ENCODE assay signal across 10 mouse cellular contexts in the genomic region with DNA sequence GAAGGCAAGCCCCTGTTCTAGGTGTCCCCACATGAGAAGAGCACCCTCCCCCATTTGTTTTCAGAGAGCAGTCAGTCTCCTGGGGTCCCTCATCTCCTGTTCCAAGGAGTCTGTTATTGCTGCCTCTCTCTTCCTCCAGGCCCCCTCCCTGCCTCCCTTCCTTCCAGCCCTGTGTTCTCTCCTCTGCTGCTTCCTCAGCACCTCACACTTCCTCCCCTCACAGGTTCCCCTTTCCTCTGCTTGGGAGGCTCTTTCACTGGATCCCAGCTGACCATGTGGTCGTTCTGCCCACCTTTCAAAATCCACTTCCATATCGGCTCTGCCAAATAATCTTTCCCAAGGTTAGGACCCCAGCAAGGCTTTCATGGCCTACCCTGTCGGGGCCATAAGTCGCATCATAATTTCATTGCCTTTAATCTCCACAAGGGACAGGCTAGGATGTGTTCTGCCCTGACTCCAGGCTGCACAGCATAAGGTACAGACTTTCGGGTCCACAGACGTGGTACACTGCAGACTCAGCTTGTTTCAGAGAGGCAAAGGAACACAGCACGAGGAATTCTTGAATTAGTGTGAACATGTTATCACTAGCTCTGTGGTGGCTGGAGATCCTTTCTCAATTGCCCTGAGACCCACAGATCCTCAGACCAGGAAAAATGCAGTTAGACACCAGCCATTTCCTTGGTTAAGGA. TPM values are rescaled to one million over a fixed set of nuclear protein-coding genes. Genes with fewer than 3 reads are reported as not detected.
DNase-seq lines count a peak whose midpoint lies in the region; ATAC-seq and TF ChIP-seq lines count a peak whose summit lies in the region.
"Had no signal": no experiment of that assay in that cellular context is flagged by ENCODE, and none has a peak within 500 bp of the region (broad histone marks: within the 10 kb centered on the region; RNA-seq: fewer than 3 reads in every experiment).

No protein-coding gene starts in this region.

- no peak for DNase-seq in layer of hippocampus, adult 2 months (ENCODE audit: low spot score in 2 of 2)
- DNase-seq in layer of hippocampus, adult 9-10 months (ENCODE audit: low spot score): no peak
- DNase-seq in embryonic facial prominence, embryonic 11.5 days (ENCODE audit: low spot score): no peak
- DNase-seq in cerebellum, adult 9-10 months: no peak
- no peak for DNase-seq in left cerebral cortex, postnatal 36 days (ENCODE audit: low spot score in 2 of 2)
- DNase-seq: cerebellum, postnatal 14 days; left cerebral cortex, postnatal 4 days had no signal

- H3K27me3 ChIP-seq in embryonic facial prominence, embryonic 11.5 days (ENCODE audit: control insufficient read depth, insufficient read depth, low read length): no peaks in the 10 kb centered on the region
- no peaks in the 10 kb centered on the region for H3K27me3 ChIP-seq in heart, embryonic 16.5 days (ENCODE audit: control insufficient read depth, insufficient read depth, low read length)
- H3K27me3 ChIP-seq in megakaryocyte, embryonic 14.5 days (replicated peaks): no peaks in the 10 kb centered on the region
- H3K27me3 ChIP-seq: neural tube, embryonic 12.5 days had no signal

- H3K4me3 ChIP-seq in layer of hippocampus, adult 2 months: no peak overlapping the region
- H3K4me3 ChIP-seq in embryonic facial prominence, embryonic 11.5 days (ENCODE audit: low read depth, low read length): no peak overlapping the region
- no peak overlapping the region for H3K4me3 ChIP-seq in heart, embryonic 16.5 days (ENCODE audit: low read length)
- H3K4me3 ChIP-seq in megakaryocyte, embryonic 14.5 days (replicated peaks): peak overlapping the region; percentile 86
- H3K4me3 ChIP-seq: neural tube, embryonic 12.5 days had no signal

- ATAC-seq in embryonic facial prominence, embryonic 11.5 days (replicated peaks; ENCODE audit: insufficient number of reproducible peaks, low FRiP score, low TSS enrichment, low read depth): no peak; the same call in 1 of the 2 replicates
- no peak for ATAC-seq in heart, embryonic 16.5 days (replicated peaks; ENCODE audit: extremely low read depth, insufficient read depth, low FRiP score)

- H3K9me3 ChIP-seq in embryonic facial prominence, embryonic 11.5 days (replicated peaks; ENCODE audit: control insufficient read depth, low read length): no peaks in the 10 kb centered on the region
- H3K9me3 ChIP-seq in heart, embryonic 16.5 days (replicated peaks; ENCODE audit: control insufficient read depth, low read length): no peaks in the 10 kb centered on the region
- 0 out of 2 replicates have a peak, but pooled peaks cover 5% of the 10 kb centered on the region for H3K9me3 ChIP-seq in megakaryocyte, embryonic 14.5 days
- H3K9me3 ChIP-seq: neural tube, embryonic 12.5 days had no signal

- WGBS in embryonic facial prominence, embryonic 11.5 days: 62% methylated on average over 7 of the region's 7 CpGs
- 43% methylated on average over 7 of the region's 7 CpGs for WGBS in heart, embryonic 16.5 days

- H3K9ac ChIP-seq in embryonic facial prominence, embryonic 11.5 days (replicated peaks; ENCODE audit: low read length): no peak overlapping the region
- H3K9ac ChIP-seq in heart, embryonic 16.5 days (ENCODE audit: low read length): peak overlapping the region; percentile 16; the same call in 1 of the 2 replicates
- H3K9ac ChIP-seq: neural tube, embryonic 12.5 days had no signal

- H3K36me3 ChIP-seq in embryonic facial prominence, embryonic 11.5 days (replicated peaks; ENCODE audit: control insufficient read depth, insufficient read depth, low read depth, low read length): no peaks in the 10 kb centered on the region
- H3K36me3 ChIP-seq in heart, embryonic 16.5 days (ENCODE audit: control insufficient read depth, insufficient read depth): no peaks in the 10 kb centered on the region
- H3K36me3 ChIP-seq in megakaryocyte, embryonic 14.5 days (replicated peaks; ENCODE audit: low read length): peaks cover 5% of the 10 kb centered on the region
- H3K36me3 ChIP-seq: neural tube, embryonic 12.5 days had no signal

- intact Hi-C loops in left cerebral cortex, postnatal 36 days (cut with DNase I): no loop called here

- TF ChIP-seq CTCF in layer of hippocampus, adult 2 months (conservative IDR thresholded peaks at IDR 0.05): no peak

- H3K4me1 ChIP-seq in embryonic facial prominence, embryonic 11.5 days (ENCODE audit: control insufficient read depth, insufficient read depth, low read length): peaks cover 8% of the 10 kb centered on the region
- peaks cover 28% of the 10 kb centered on the region for H3K4me1 ChIP-seq in heart, embryonic 16.5 days (ENCODE audit: control insufficient read depth, insufficient read depth, low read length)
- H3K4me1 ChIP-seq in megakaryocyte, embryonic 14.5 days: peaks cover 82% of the 10 kb centered on the region

- no peak overlapping the region for H3K4me2 ChIP-seq in embryonic facial prominence, embryonic 11.5 days (ENCODE audit: low read depth, low read length)
- H3K4me2 ChIP-seq in heart, embryonic 16.5 days (ENCODE audit: low read depth, low read length): no peak overlapping the region
- H3K4me2 ChIP-seq: neural tube, embryonic 12.5 days had no signal

- H3K27ac ChIP-seq in layer of hippocampus, adult 2 months: peak overlapping the region; percentile 56; the same call in 1 of the 2 replicates
- peak overlapping the region; percentile 53; the same call in 1 of the 2 replicates for H3K27ac ChIP-seq in embryonic facial prominence, embryonic 11.5 days (replicated peaks; ENCODE audit: low read depth, low read length)
- H3K27ac ChIP-seq in heart, embryonic 16.5 days (ENCODE audit: low read length): peak overlapping the region; percentile 87
- H3K27ac ChIP-seq: neural tube, embryonic 12.5 days had no signal

RNA-seq across cellular contexts. Expression of gene Zfp36l1, which starts 29.5 kb away (rescaled TPM):
- 10 to 100 TPM; 35.2 to 39.4 TPM for total RNA-seq in layer of hippocampus, adult 2 months (2021)
- 154 and 160 TPM in 2 replicates for polyA plus RNA-seq in embryonic facial prominence, embryonic 11.5 days (2014; fragmentation: Nextera tagmentation; extraction: Ambion mirVana)
- polyA plus RNA-seq in heart, embryonic 16.5 days (2015; fragmentation: Nextera tagmentation; extraction: Ambion mirVana): 85.5 and 90.1 TPM in 2 replicates
- polyA plus RNA-seq in megakaryocyte, embryonic 14.5 days (2012; ENCODE audit: insufficient read depth, low replicate concordance): 206 and 219 TPM in 2 replicates
- 10 to 100 TPM; 37.3 to 40.0 TPM for total RNA-seq in left cerebral cortex, postnatal 36 days (2021)
